Mouse (Mus musculus) urinary bladder, postnatal 4 days (tissue): ENCODE data around the gene Zfp746.

Source experiments
- DNase-seq, 2 experiments: peaks; one replicate each; pipeline ENCODE4 v3.0.0; 2021 to 2022; ENCODE audit warnings: low spot score in 2 of 2

The Zfp746 gene

GRCm38 (mm10) chr6:48047114-48047449 is 39.3 kb downstream of the Zfp746 start:
- DNase-seq = no peak

- no peak for DNase-seq
These were observed 53.7 kb downstream of the Zfp746 start for GRCm38 (mm10) chr6:48032661-48033060.

- DNase-seq = no peak
These were observed 60.3 kb downstream of the Zfp746 start for GRCm38 (mm10) chr6:48025905-48026660.

GRCm38 (mm10) chr6:48024994-48025345 is 61.4 kb downstream of the Zfp746 start:
- no peak for DNase-seq

- peak in 1 of 2 experiments; percentile 60 for DNase-seq
These were observed 61.9 kb downstream of the Zfp746 start for GRCm38 (mm10) chr6:48024330-48024993.

- no peak for DNase-seq
These were observed 63.7 kb downstream of the Zfp746 start for GRCm38 (mm10) chr6:48022672-48023071.

- DNase-seq = no peak
These were observed 64.7 kb downstream of the Zfp746 start for GRCm38 (mm10) chr6:48021678-48022077.

- no peak for DNase-seq
These were observed 66.4 kb downstream of the Zfp746 start for GRCm38 (mm10) chr6:48020006-48020405.

DNA sequence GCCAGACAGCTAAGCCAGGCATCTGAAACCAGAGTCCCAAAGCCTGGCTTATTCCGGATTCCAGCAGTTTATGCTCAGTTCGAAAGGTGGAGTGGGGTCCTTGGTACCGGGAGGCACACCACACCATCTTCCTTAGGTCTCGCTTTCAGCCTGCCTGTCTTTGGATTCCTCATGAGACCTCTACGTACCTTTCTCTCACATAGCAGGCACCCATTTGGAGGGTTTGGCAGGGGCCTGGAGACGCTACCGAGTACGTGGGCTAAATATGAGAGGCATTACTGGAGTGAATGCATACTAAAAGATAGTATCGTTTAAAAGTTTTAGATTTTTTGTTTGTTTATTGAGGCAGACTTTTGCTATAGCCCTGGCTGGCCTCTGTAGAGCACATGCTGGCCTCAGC is 69.6 kb downstream of the Zfp746 start:
- no peak for DNase-seq

DNA sequence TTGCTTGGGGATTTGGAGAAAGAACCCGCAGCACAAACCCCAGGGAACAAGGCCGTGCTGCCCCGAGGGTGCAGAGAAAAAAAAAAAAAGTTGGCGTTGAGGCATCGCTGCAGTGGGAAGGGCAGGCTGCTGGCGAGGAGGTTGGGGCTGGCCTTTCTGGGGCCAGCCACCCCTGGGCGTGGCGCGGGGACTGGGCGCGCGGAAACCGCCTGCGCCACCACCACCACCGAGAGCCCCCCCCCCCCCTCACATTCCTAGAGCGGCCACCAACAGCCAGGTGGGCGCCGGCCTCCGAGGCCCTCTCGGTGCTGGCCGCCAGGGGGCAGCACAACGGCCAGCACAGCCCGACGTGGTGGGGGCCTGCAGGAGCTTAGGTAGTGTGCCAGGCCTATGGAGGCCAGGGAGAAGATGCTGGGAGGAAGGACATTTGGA is 70.3 kb downstream of the Zfp746 start:
- peak; percentile 66 to 74 for DNase-seq
